Mouse (Mus musculus) heart, adult 2 months (tissue): ENCODE data around the gene Nsd1.
"Not testable (repeated sequence)": the region's sequence is repeated elsewhere in the genome, so short reads cannot be mapped to it uniquely, and the experiment has no call there.

ENCODE experiments used
- CTCF ChIP-seq: fragments of 200-600 bp; IDR thresholded peaks from 2 replicates; pipeline ENCODE4 v1.8.1; 2022; ENCODE audit warnings: antibody characterized with exemption, mild to moderate bottlenecking, moderate library complexity
- EP300 ChIP-seq: fragments of 200-500 bp; IDR thresholded peaks from 2 replicates; pipeline ENCODE4 v1.6.1; 2011; ENCODE audit warnings: low read depth, low read length, control low read depth; ENCODE audit not compliant: insufficient read depth

GRCm38 (mm10) chr13:55187062-55187461 is 22.5 kb upstream of the Nsd1 start:
- not testable (repeated sequence) for TF ChIP-seq CTCF, EP300
